Mouse (Mus musculus) forebrain, embryonic 13.5 days (tissue): ENCODE results near the gene Espn. TPM values are rescaled to one million over a fixed set of nuclear protein-coding genes. Genes with fewer than 3 reads are reported as not detected.

ENCODE experiments used
- ATAC-seq: fragments of 200-750 bp; cut with Nextera tagmentation; 2 replicates; pipeline ENCODE4 v1.8.0; 2017
- H3K27ac ChIP-seq: fragments of 300-500 bp; sonication (generic); 2 replicates; pipeline ENCODE4 v1.5.1; 2015; ENCODE audit warnings: inconsistent platforms, mild to moderate bottlenecking, moderate library complexity
- H3K27me3 ChIP-seq: fragments of 300-500 bp; sonication (generic); 2 replicates; pipeline ENCODE4 v1.6.1; 2015; ENCODE audit warnings: mild to moderate bottlenecking, inconsistent platforms
- H3K36me3 ChIP-seq: fragments of 300-500 bp; sonication (generic); 2 replicates; pipeline ENCODE4 v1.6.1; 2015; ENCODE audit warnings: mild to moderate bottlenecking, inconsistent platforms; ENCODE audit not compliant: poor library complexity, severe bottlenecking
- H3K4me1 ChIP-seq: fragments of 300-500 bp; sonication (generic); 2 replicates; pipeline ENCODE4 v1.6.1; 2015; ENCODE audit warnings: inconsistent platforms
- H3K4me2 ChIP-seq: fragments of 300-500 bp; sonication (generic); 2 replicates; pipeline ENCODE4 v1.6.1; 2015; ENCODE audit warnings: inconsistent platforms, mild to moderate bottlenecking, moderate library complexity
- H3K4me3 ChIP-seq: fragments of 300-500 bp; sonication (generic); 2 replicates; pipeline ENCODE4 v1.5.1; 2015; ENCODE audit warnings: mild to moderate bottlenecking, inconsistent platforms
- H3K9ac ChIP-seq: fragments of 300-500 bp; sonication (generic); 2 replicates; pipeline ENCODE4 v1.6.1; 2015; ENCODE audit warnings: mild to moderate bottlenecking, inconsistent platforms
- H3K9me3 ChIP-seq: fragments of 300-500 bp; sonication (generic); replicated peaks from 2 replicates; pipeline ENCODE4 v1.6.1; 2016; ENCODE audit warnings: inconsistent platforms
- WGBS: fragments of 180-500 bp; shearing (Covaris S2); methylation state at CpG from one replicate; pipeline ENCODE4 v1.1.7; 2015; 5-methylcytosine and 5-hydroxymethylcytosine counted together
- polyA plus RNA-seq: library from polyadenylated mRNA; unstranded; fragments of >200 nt; fragmentation: Nextera tagmentation; extraction: Ambion mirVana; gene quantifications from 2 replicates; pipeline ENCODE4 v1.2.1, GENCODE M21; 2015

Espn gene
- polyA plus RNA-seq, 1 experiment from 2014 or later: 0.13 TPM

DNA sequence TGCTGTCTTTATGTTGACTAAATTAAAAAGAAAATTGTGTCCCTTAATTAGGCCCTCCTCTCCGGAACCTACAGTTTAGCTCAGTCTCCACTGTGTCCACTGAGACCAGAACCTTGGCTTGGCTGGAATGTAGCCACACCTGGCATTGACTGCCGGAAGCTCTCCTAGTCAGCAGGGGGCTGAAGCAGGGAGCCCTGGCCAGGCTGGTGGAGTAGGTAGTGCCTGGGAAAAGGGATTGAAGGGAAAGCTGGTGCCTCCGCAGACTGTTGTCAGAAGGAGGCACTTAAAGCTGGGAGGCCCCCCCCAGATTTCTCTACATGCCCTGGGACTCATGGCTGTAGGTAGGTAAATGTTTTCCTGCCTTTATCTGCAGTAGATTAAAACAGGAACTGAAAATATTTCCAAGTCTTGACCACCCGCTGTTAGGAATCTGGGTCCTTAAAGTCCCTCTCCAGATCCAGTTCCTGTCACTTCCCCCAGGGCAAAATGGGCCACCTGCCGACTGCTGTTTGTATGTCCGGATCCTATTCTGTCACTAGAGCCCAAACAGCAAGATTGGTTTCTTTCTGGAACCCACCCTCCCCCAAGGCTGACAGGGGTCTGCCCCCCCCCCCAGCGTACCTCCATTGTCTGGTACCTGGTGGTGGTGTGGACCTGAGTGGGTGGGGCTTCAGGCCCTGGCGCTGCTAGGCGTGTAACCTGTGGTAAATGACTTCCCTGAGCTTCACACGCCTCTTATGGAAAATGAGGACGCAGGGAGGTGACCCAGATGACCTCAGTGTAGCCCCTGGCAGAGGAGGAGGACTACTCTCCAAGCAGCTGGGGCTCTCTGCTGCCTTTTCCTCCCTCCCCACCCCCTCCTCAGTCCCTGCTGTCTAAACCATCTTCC, 54.0 kb downstream of the Espn start:
- Histone ChIP-seq H3K27ac (no peak overlapping the region), H3K4me3 (no peak overlapping the region), H3K36me3 (peaks cover 11% of the 10 kb centered on the region; the same call in 1 of the 2 replicates), H3K4me1 (peaks cover 2% of the 10 kb centered on the region; the same call in 1 of the 2 replicates), H3K9ac (no peak overlapping the region), H3K4me2 (no peak overlapping the region), H3K9me3 (no peaks in the 10 kb centered on the region), H3K27me3 (peaks cover 7% of the 10 kb centered on the region; the same call in 1 of the 2 replicates)
- 26% methylated on average over 11 of the region's 11 CpGs for WGBS
- ATAC-seq: no peak

DNA sequence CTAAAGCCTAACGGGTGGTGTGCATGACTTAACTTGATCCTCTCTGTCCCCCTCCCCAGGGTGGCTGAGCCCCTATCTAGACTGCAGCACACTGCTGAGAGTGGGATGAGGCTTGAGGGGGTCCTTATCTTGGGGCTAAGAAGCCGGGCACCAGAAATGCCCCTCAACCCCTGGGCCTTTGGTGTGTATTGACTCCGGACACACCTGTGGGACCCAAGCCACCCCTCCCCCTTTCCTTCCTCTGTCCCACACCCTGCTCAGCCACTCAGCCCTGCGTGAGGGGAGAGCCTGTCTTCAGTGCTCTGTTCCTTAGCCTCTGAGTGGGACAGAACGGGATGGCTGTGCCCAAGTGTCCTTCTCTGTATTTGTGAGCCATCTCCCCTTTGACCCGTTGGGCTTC, 55.2 kb downstream of the Espn start:
- no peaks in the 10 kb centered on the region for H3K9me3 ChIP-seq
- H3K27ac ChIP-seq: no peak overlapping the region
- H3K36me3 ChIP-seq: 0 out of 2 replicates have a peak, but pooled peaks cover under 1% of the 10 kb centered on the region
- no peak overlapping the region for H3K4me3 ChIP-seq
- no peak overlapping the region; the same call in 1 of the 2 replicates for H3K9ac ChIP-seq
- ATAC-seq: no peak
- peaks cover 7% of the 10 kb centered on the region; the same call in 1 of the 2 replicates for H3K27me3 ChIP-seq
- peak overlapping the region; percentile 14; the same call in 1 of the 2 replicates for H3K4me2 ChIP-seq
- H3K4me1 ChIP-seq: peaks cover 13% of the 10 kb centered on the region
- WGBS: 31% methylated on average over 6 of the region's 6 CpGs

DNA sequence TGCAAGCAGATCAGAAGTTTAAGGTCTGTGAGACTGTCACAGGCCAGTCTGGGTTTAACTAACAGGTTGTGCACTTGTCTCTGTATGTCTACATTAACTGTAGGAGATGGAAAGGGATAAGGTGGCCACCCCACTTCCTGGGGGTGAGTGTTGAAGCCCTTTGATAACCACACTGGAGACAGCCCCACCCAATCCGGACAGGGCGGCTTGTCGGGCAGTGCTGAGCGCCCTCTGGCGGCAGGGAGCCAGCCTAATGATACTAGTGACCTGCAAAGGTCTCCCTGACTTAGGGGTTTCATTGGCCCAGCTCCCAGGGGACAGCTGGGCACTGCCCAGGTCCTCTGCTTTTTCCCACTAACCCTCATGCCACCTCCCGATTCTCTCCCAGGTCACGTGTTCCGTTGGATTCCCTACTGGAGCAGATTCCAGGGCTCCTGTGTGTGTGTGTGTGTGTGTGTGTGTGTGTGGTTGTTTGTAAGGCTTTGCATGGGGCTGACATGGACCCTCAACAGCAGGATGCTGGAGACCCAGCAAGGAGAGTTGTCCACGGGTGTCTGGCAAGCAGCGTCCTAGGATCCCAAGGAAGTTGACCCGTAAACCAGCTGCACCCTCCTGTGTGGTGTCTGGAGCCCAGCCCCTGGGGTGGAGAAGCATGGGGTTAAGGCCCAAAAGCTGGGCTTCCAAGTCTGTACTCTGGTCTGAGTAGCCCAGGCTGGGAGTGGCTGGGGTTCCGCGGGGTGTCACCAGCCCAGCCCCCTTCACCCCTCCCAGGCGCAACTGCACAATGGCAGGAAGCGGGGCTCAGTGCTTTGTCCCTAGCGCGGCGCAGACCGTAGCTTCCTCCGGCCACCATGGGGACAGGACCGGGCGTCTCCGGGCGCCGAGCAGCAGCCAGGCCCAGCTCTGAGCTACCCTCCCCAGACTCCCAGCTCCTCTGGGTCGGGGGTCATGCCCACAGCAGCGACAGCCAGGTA, 55.9 kb downstream of the Espn start:
- WGBS: 17% methylated on average over 27 of the region's 27 CpGs
- no peak overlapping the region for H3K4me3 ChIP-seq
- ATAC-seq: 0 out of 2 replicates have a peak, but pooled peaks have one; percentile 4
- H3K27ac ChIP-seq: no peak overlapping the region
- no peaks in the 10 kb centered on the region for H3K36me3 ChIP-seq
- no peaks in the 10 kb centered on the region for H3K9me3 ChIP-seq
- peaks cover 13% of the 10 kb centered on the region for H3K4me1 ChIP-seq
- no peak overlapping the region; the same call in 1 of the 2 replicates for H3K9ac ChIP-seq
- peak overlapping the region; percentile 14; the same call in 1 of the 2 replicates for H3K4me2 ChIP-seq
- peaks cover 7% of the 10 kb centered on the region; the same call in 1 of the 2 replicates for H3K27me3 ChIP-seq

DNA sequence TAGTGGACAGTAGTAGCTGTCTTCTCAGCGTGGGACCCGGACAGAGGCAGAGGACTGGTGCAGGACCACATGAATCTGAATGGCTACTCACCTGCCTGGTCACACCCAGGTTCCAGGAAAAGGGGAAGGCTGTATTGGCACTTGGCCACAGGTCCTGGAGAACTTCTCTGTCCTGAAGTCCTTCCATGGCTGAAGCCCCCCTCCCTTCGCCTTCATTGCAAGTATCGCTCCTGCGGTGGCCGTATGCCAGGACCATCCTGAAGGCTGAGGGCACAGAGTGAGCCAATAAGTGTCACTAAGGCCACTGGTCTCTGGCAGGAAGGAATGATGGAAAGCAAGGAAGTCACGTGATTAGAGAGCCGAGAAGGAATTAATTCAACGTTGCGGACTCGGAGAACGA, 57.9 kb downstream of the Espn start:
- no peak overlapping the region for H3K4me3 ChIP-seq
- no peaks in the 10 kb centered on the region for H3K36me3 ChIP-seq
- no peaks in the 10 kb centered on the region for H3K9me3 ChIP-seq
- ATAC-seq: no peak
- peaks cover 13% of the 10 kb centered on the region for H3K4me1 ChIP-seq
- no peak overlapping the region for H3K27ac ChIP-seq
- H3K4me2 ChIP-seq: no peak overlapping the region
- peaks cover 7% of the 10 kb centered on the region; the same call in 1 of the 2 replicates for H3K27me3 ChIP-seq
- no peak overlapping the region for H3K9ac ChIP-seq
- 89% methylated on average over 12 of the region's 12 CpGs for WGBS

DNA sequence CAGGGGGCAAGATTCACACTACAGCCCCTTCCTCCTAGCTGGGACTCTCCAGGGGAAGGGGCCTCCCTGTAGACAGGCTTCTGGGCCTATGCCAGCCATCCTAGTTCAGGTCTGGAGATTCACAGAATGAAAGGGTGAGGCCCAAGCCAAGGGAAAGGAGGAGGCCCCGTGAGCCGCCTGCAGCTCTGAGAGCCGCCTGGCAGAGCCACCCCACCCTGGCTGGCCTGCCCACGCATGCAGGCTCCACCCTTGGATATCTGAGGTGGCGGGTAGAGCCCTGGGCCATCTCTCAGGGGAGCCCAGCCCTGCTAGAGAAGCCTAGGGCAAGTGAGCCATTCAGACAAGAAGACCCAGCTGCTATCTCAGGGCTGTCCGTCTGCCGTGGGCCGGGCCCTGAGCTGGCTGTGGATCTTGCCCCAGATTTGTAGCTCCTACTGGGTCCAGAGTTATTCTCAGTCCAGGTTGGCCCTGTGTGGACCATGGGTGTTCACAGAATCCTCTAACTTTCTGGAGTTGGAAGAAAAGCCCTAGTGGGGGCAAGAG, 59.3 kb downstream of the Espn start:
- Histone ChIP-seq H3K27ac (peak overlapping the region; percentile 44; the same call in 1 of the 2 replicates), H3K27me3 (peaks cover 7% of the 10 kb centered on the region; the same call in 1 of the 2 replicates), H3K4me3 (no peak overlapping the region), H3K36me3 (no peaks in the 10 kb centered on the region), H3K4me1 (peaks cover 25% of the 10 kb centered on the region), H3K9me3 (no peaks in the 10 kb centered on the region), H3K4me2 (no peak overlapping the region), H3K9ac (peak overlapping the region; percentile 30; the same call in 1 of the 2 replicates)
- WGBS: 64% methylated on average over 8 of the region's 8 CpGs
- no peak for ATAC-seq

DNA sequence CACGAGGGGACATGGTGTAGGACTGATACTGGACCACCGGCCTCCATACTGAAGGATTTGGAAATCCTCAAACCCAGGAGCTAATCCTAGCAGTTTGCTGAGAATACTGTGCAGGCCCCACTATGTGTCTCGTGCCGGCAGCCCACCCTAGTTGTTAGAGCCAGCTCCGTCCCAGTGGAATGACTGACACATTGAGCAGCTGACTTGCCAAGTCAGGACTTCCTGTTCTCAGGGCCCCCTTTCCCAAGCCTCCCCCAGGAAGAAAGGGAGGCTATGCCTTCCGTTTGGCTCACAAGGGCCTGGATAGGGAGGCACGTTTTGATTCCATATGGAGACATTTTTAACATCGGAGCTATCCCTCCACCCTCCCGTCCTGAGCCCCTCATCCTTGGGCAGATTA, 62.0 kb downstream of the Espn start:
- no peak for ATAC-seq
- Histone ChIP-seq H3K36me3 (no peaks in the 10 kb centered on the region), H3K4me3 (no peak overlapping the region), H3K4me1 (peaks cover 38% of the 10 kb centered on the region), H3K27me3 (0 out of 2 replicates have a peak, but pooled peaks cover 2% of the 10 kb centered on the region), H3K9me3 (no peaks in the 10 kb centered on the region), H3K27ac (no peak overlapping the region), H3K9ac (no peak overlapping the region), H3K4me2 (no peak overlapping the region)
- 87% methylated on average over 9 of the region's 9 CpGs for WGBS

DNA sequence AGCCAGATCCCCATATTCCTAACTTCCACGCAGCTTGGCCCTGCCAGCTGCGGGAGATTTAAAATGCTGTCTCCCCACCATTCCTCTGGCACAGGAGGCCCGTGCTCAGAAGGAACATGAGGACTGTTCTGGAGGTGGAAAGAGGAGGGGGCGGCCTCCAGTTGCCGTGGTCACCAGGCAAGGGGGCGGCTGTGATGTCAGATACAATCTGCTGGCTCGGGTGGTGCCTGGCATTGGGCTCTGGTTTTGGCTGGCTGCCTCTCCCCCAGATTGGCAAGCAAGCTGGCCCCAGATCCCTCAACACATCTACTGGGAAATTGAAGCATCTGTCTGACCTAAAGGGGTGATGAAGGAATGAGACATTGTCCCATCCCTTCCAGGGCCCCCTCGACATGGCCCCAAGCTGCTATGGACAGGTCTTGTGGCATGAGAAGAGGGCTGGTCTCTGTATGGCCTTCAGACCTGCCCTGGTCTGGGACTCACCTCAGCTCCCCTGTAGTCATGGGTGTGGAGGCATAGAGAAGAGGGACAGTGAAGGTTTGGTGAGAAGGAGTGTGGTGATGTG, 63.5 kb downstream of the Espn start:
- Histone ChIP-seq H3K27ac (peak overlapping the region; percentile 69), H3K9ac (peak overlapping the region; percentile 85; the same call in 1 of the 2 replicates), H3K4me2 (peak overlapping the region; percentile 88), H3K9me3 (no peaks in the 10 kb centered on the region), H3K36me3 (no peaks in the 10 kb centered on the region), H3K4me1 (peaks cover 38% of the 10 kb centered on the region), H3K27me3 (0 out of 2 replicates have a peak, but pooled peaks cover 2% of the 10 kb centered on the region), H3K4me3 (peak overlapping the region; percentile 73; the same call in 1 of the 2 replicates)
- 37% methylated on average over 8 of the region's 8 CpGs for WGBS
- ATAC-seq: peak; percentile 60

DNA sequence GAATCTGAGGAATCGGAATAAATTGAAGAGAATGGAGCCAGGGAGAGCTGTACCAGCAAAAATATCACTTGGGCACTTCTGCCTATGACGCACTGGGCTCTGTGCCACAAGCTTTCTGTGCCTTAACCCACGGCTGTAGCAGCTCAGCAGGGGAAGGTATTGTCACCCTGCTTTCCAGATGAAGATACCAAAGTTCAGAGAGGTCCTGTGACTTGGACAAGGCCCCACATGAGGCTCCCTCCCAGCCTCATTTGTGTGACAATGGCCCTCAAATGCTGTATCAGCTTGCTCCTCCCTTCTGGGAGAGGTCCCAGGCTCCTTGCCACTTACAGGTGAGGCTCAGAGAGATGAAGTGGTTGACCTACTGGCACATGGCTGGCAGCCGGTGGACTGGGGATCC, 64.0 kb downstream of the Espn start:
- 0 out of 2 replicates have a peak, but pooled peaks have one; percentile 11 for ATAC-seq
- Histone ChIP-seq H3K4me2 (peak overlapping the region; percentile 88), H3K9me3 (no peaks in the 10 kb centered on the region), H3K4me3 (peak overlapping the region; percentile 73), H3K27me3 (0 out of 2 replicates have a peak, but pooled peaks cover 2% of the 10 kb centered on the region), H3K9ac (peak overlapping the region; percentile 85; the same call in 1 of the 2 replicates), H3K36me3 (no peaks in the 10 kb centered on the region), H3K4me1 (peaks cover 36% of the 10 kb centered on the region), H3K27ac (peak overlapping the region; percentile 69)
- 21% methylated on average over 4 of the region's 4 CpGs for WGBS

DNA sequence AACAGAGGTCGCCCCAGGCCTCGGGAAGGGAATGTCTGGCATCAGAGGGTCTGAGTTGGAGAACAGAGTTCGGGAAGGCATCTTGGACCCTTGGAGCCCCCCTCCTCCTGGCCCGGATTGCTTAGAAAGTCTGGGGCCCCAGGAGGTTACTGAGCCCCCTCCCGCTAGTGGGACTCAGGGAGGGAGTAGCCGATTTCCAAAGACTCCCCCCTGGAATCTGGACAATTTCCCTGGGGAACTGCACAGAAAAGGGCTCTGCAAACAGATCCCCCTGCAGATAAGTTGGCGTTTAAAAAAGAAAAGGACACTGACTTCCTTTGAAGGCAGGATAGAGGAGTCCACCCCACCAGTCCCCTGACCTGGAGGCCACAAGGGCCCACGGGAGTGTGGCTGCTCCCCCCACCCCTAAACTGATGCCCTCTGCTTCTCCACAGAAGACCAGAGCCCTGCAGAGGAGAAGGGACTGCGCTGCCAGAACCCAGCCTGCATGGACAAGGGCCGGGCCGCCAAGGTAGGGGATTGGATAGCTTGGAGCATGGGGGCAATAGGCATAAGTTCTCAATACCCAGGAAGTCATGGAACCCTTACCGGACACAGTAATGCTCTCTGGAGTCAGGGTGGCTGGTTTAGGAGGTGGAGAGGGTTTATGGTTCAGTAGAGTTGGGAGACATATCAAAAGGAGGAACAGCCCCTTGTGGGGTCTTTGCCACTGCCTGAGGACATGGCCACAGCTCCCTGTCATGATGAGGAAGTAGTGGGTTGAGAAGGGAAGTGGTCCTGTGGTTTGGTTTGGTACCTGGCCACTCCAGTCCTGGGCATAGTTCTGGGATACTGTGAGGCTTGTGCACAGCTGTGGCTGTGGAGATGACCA, 64.7 kb downstream of the Espn start:
- no peaks in the 10 kb centered on the region for H3K9me3 ChIP-seq
- WGBS: 4% methylated on average over 12 of the region's 12 CpGs
- peak overlapping the region; percentile 85 for H3K9ac ChIP-seq
- peak overlapping the region; percentile 88 for H3K4me2 ChIP-seq
- H3K36me3 ChIP-seq: no peaks in the 10 kb centered on the region
- H3K27me3 ChIP-seq: 0 out of 2 replicates have a peak, but pooled peaks cover 2% of the 10 kb centered on the region
- ATAC-seq: peak; percentile 11; the same call in 1 of the 2 replicates
- H3K4me1 ChIP-seq: peaks cover 29% of the 10 kb centered on the region
- H3K27ac ChIP-seq: no peak overlapping the region
- H3K4me3 ChIP-seq: peak overlapping the region; percentile 73

DNA sequence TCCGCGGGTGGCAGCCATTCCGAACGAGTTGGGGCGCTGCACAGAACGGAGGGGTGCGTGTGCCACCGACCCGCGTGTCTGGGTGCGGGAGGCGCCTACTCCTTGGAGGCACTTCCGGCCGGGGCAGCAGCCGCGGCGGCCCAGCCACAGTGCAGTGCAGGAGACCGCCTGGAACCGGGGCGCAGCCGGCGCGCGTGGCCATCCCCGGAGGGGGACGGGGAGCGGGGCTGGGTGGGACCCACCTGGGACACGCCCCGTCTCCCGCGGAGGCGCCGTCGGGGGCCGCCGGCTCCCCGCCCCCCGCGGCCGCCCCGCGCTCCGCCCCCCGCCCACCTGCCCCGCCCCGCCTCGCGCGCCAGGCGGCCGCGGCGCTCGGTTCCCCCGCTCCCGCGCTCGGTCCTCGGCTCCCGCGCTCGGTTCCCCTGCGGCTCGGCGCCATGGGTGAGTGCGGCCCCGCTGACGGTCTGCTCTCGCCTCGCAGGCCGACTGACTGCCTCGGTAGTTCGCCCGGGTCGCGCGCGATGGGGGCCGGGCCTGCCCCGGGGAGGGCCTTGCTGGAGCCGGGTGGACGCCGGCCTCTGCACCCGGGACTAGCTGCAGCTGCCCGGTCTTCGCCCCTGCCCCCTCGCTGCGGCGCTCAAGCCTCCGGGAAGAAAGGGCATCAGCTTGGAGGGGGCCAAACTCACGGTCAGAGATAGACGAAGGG, 65.5 kb downstream of the Espn start:
- Histone ChIP-seq H3K4me3 (peak overlapping the region; percentile 73), H3K27ac (no peak overlapping the region), H3K4me1 (peaks cover 25% of the 10 kb centered on the region), H3K4me2 (peak overlapping the region; percentile 88), H3K36me3 (no peaks in the 10 kb centered on the region), H3K27me3 (0 out of 2 replicates have a peak, but pooled peaks cover 2% of the 10 kb centered on the region), H3K9me3 (no peaks in the 10 kb centered on the region), H3K9ac (peak overlapping the region; percentile 85)
- ATAC-seq: peak; percentile 77
- under 1% methylated on average over 57 of the region's 92 CpGs for WGBS
